Mouse (Mus musculus) intestine, embryonic 16.5 days (tissue): Measurements from ENCODE around the gene Atp5e. TPM values are rescaled to one million over a fixed set of nuclear protein-coding genes. Genes with fewer than 3 reads are reported as not detected.
A peak's percentile ranks its signal among the peaks of the same experiment; 100 is the strongest.

Experiments
- ATAC-seq: fragments of 200-750 bp; cut with Nextera tagmentation; 2 replicates; pipeline ENCODE4 v1.8.0; 2017; ENCODE audit warnings: moderate TSS enrichment, moderate library complexity
- H3K27ac ChIP-seq: fragments of 300-500 bp; sonication (generic); 2 replicates; pipeline ENCODE4 v1.5.1; 2014; ENCODE audit warnings: mild to moderate bottlenecking, low read length
- H3K27me3 ChIP-seq: fragments of 300-500 bp; sonication (generic); replicated peaks from 2 replicates; pipeline ENCODE4 v1.6.1; 2014; ENCODE audit warnings: low read length, control low read depth, mixed read lengths; ENCODE audit not compliant: control insufficient read depth, insufficient read depth
- H3K36me3 ChIP-seq: fragments of 300-500 bp; sonication (generic); 2 replicates; pipeline ENCODE4 v1.6.1; 2014; ENCODE audit warnings: low read length, control low read depth; ENCODE audit not compliant: control insufficient read depth, insufficient read depth
- H3K4me1 ChIP-seq: fragments of 300-500 bp; sonication (generic); 2 replicates; pipeline ENCODE4 v1.6.1; 2014; ENCODE audit warnings: low read length, control low read depth, mixed read lengths; ENCODE audit not compliant: control insufficient read depth, insufficient read depth
- H3K4me2 ChIP-seq: fragments of 300-500 bp; sonication (generic); 2 replicates; pipeline ENCODE4 v1.6.1; 2014; ENCODE audit warnings: low read depth, low read length, control low read depth
- H3K4me3 ChIP-seq: fragments of 300-500 bp; sonication (generic); 2 replicates; pipeline ENCODE4 v1.5.1; 2014; ENCODE audit warnings: mild to moderate bottlenecking, low read length
- H3K9ac ChIP-seq: fragments of 300-500 bp; sonication (generic); 2 replicates; pipeline ENCODE4 v1.6.1; 2014; ENCODE audit warnings: low read depth, low read length
- H3K9me3 ChIP-seq: fragments of 300-500 bp; sonication (generic); 2 replicates; pipeline ENCODE4 v1.6.1; 2016; ENCODE audit warnings: low read length, control low read depth; ENCODE audit not compliant: control insufficient read depth
- WGBS: fragments of 180-500 bp; shearing (Covaris S2); extraction: QIAGEN DNeasy Blood & Tissue Kit; methylation state at CpG from one replicate; pipeline ENCODE4 v1.1.7; 2014; 5-methylcytosine and 5-hydroxymethylcytosine counted together
- polyA plus RNA-seq: library from polyadenylated mRNA; unstranded; fragments of >200 nt; fragmentation: Nextera tagmentation; extraction: Ambion mirVana; gene quantifications from 2 replicates; pipeline ENCODE4 v1.2.1, GENCODE M21; 2015

Gene Atp5e
- polyA plus RNA-seq, 1 experiment from 2014 or later: 798 TPM

GRCm38 (mm10) chr2:174478746-174479145 is 14.8 kb upstream of the Atp5e start:
- peaks cover 4% of the 10 kb centered on the region for H3K4me1 ChIP-seq
- WGBS: 71% methylated on average over 5 of the region's 5 CpGs
- no peaks in the 10 kb centered on the region for H3K27me3 ChIP-seq
- no peak overlapping the region for H3K27ac ChIP-seq
- H3K4me2 ChIP-seq: no peak overlapping the region
- no peak overlapping the region for H3K9ac ChIP-seq
- no peak for ATAC-seq
- H3K36me3 ChIP-seq: no peaks in the 10 kb centered on the region
- H3K9me3 ChIP-seq: no peaks in the 10 kb centered on the region
- H3K4me3 ChIP-seq: no peak overlapping the region

- Histone ChIP-seq H3K4me2 (no peak overlapping the region), H3K9ac (peak overlapping the region; percentile 33; the same call in 1 of the 2 replicates), H3K27me3 (no peaks in the 10 kb centered on the region), H3K4me1 (peaks cover 8% of the 10 kb centered on the region), H3K36me3 (no peaks in the 10 kb centered on the region), H3K4me3 (no peak overlapping the region), H3K9me3 (no peaks in the 10 kb centered on the region), H3K27ac (peak overlapping the region; percentile 83)
- peak; percentile 73 for ATAC-seq
- 45% methylated on average over 3 of the region's 3 CpGs for WGBS
Observed at GRCm38 (mm10) chr2:174477543-174478319, 13.8 kb upstream of the Atp5e start.

- peak overlapping the region; percentile 65 for H3K9ac ChIP-seq
- H3K27ac ChIP-seq: peak overlapping the region; percentile 67
- WGBS: 81% methylated on average over 5 of the region's 5 CpGs
- H3K9me3 ChIP-seq: no peaks in the 10 kb centered on the region
- no peak for ATAC-seq
- H3K27me3 ChIP-seq: no peaks in the 10 kb centered on the region
- H3K4me2 ChIP-seq: peak overlapping the region; percentile 78
- H3K4me1 ChIP-seq: peaks cover 27% of the 10 kb centered on the region
- no peaks in the 10 kb centered on the region for H3K36me3 ChIP-seq
- peak overlapping the region; percentile 86 for H3K4me3 ChIP-seq
Observed at GRCm38 (mm10) chr2:174473550-174473927, 9.6 kb upstream of the Atp5e start.

GRCm38 (mm10) chr2:174472818-174473549 is 9.1 kb upstream of the Atp5e start, which contains the start of gene Prelid3b:
Gene Prelid3b, minus strand, starts transcription at chr2:174473081.
- Histone ChIP-seq H3K4me1 (peaks cover 27% of the 10 kb centered on the region), H3K27me3 (no peaks in the 10 kb centered on the region), H3K36me3 (0 out of 2 replicates have a peak, but pooled peaks cover 4% of the 10 kb centered on the region), H3K27ac (peak within 1 kb of the TSS; percentile 82), H3K4me3 (peak within 1 kb of the TSS; percentile 86), H3K9me3 (no peaks in the 10 kb centered on the region), H3K4me2 (peak within 1 kb of the TSS; percentile 78), H3K9ac (peak within 1 kb of the TSS; percentile 92)
- peak; percentile 96 for ATAC-seq
- under 1% methylated on average over 53 of the region's 53 CpGs for WGBS

GRCm38 (mm10) chr2:174472407-174472806 is 8.5 kb upstream of the Atp5e start:
- no peaks in the 10 kb centered on the region for H3K9me3 ChIP-seq
- H3K9ac ChIP-seq: peak overlapping the region; percentile 92
- H3K4me2 ChIP-seq: peak overlapping the region; percentile 76
- H3K36me3 ChIP-seq: 0 out of 2 replicates have a peak, but pooled peaks cover 4% of the 10 kb centered on the region
- peak; percentile 41 for ATAC-seq
- peaks cover 27% of the 10 kb centered on the region for H3K4me1 ChIP-seq
- H3K27me3 ChIP-seq: no peaks in the 10 kb centered on the region
- H3K27ac ChIP-seq: peak overlapping the region; percentile 82
- 6% methylated on average over 30 of the region's 30 CpGs for WGBS
- peak overlapping the region; percentile 86 for H3K4me3 ChIP-seq

GRCm38 (mm10) chr2:174470786-174471405 is 7.0 kb upstream of the Atp5e start:
- H3K4me2 ChIP-seq: peak overlapping the region; percentile 76; the same call in 1 of the 2 replicates
- H3K9ac ChIP-seq: no peak overlapping the region
- no peak overlapping the region for H3K27ac ChIP-seq
- 88% methylated on average over 7 of the region's 7 CpGs for WGBS
- H3K4me1 ChIP-seq: peaks cover 23% of the 10 kb centered on the region
- no peaks in the 10 kb centered on the region for H3K9me3 ChIP-seq
- 0 out of 2 replicates have a peak, but pooled peaks cover 4% of the 10 kb centered on the region for H3K36me3 ChIP-seq
- ATAC-seq: no peak
- no peaks in the 10 kb centered on the region for H3K27me3 ChIP-seq
- no peak overlapping the region for H3K4me3 ChIP-seq

- H3K36me3 ChIP-seq: 0 out of 2 replicates have a peak, but pooled peaks cover 4% of the 10 kb centered on the region
Observed at GRCm38 (mm10) chr2:174470333-174470732, 6.4 kb upstream of the Atp5e start.

GRCm38 (mm10) chr2:174463370-174463769 is 535 bp downstream of the Atp5e start:
- peak overlapping the region; percentile 74 for H3K4me3 ChIP-seq
- WGBS: 36% methylated on average over 10 of the region's 10 CpGs
- H3K9ac ChIP-seq: peak overlapping the region; percentile 84
- H3K9me3 ChIP-seq: no peaks in the 10 kb centered on the region
- ATAC-seq: peak; percentile 27
- H3K27me3 ChIP-seq: no peaks in the 10 kb centered on the region
- peak overlapping the region; percentile 76 for H3K27ac ChIP-seq
- no peaks in the 10 kb centered on the region for H3K4me1 ChIP-seq
- peak overlapping the region; percentile 83 for H3K4me2 ChIP-seq
- peaks cover 15% of the 10 kb centered on the region; the same call in 1 of the 2 replicates for H3K36me3 ChIP-seq

More at GRCm38 (mm10) chr2:174470333-174470732, 6.4 kb upstream of the Atp5e start:
- Histone ChIP-seq H3K27ac (no peak overlapping the region), H3K4me3 (no peak overlapping the region), H3K9ac (no peak overlapping the region), H3K9me3 (no peaks in the 10 kb centered on the region), H3K4me2 (no peak overlapping the region), H3K27me3 (no peaks in the 10 kb centered on the region), H3K4me1 (peaks cover 23% of the 10 kb centered on the region)
- WGBS: 68% methylated on average over 4 of the region's 4 CpGs
- no peak for ATAC-seq

- H3K4me3 ChIP-seq: no peak overlapping the region
- no peak overlapping the region for H3K4me2 ChIP-seq
- no peaks in the 10 kb centered on the region for H3K9me3 ChIP-seq
- no peak overlapping the region for H3K9ac ChIP-seq
- 51% methylated on average over 2 of the region's 2 CpGs for WGBS
- no peak overlapping the region for H3K27ac ChIP-seq
- H3K36me3 ChIP-seq: peaks cover 11% of the 10 kb centered on the region; the same call in 1 of the 2 replicates
- H3K4me1 ChIP-seq: no peaks in the 10 kb centered on the region
- no peaks in the 10 kb centered on the region for H3K27me3 ChIP-seq
- no peak for ATAC-seq
Observed at GRCm38 (mm10) chr2:174459365-174459764, 4.5 kb downstream of the Atp5e start.
